Mouse (Mus musculus) intestine, postnatal 0 days (tissue): ENCODE results near the gene Medag. TPM values are rescaled to one million over a fixed set of nuclear protein-coding genes. Genes with fewer than 3 reads are reported as not detected.

Source experiments
- ATAC-seq: fragments of 200-750 bp; cut with Nextera tagmentation; 2 replicates; pipeline ENCODE4 v1.8.0; 2017; ENCODE audit warnings: mild to moderate bottlenecking, moderate TSS enrichment, moderate library complexity
- H3K27ac ChIP-seq: fragments of 300-500 bp; sonication (generic); 2 replicates; pipeline ENCODE4 v1.5.1; 2014; ENCODE audit warnings: mild to moderate bottlenecking, low read depth, low read length, moderate library complexity
- H3K27me3 ChIP-seq: fragments of 300-500 bp; sonication (generic); replicated peaks from 2 replicates; pipeline ENCODE4 v1.6.1; 2014; ENCODE audit warnings: low read length, mixed read lengths; ENCODE audit not compliant: control insufficient read depth, insufficient read depth
- H3K36me3 ChIP-seq: fragments of 300-500 bp; sonication (generic); 2 replicates; pipeline ENCODE4 v1.6.1; 2014; ENCODE audit warnings: mild to moderate bottlenecking, moderate library complexity; ENCODE audit not compliant: control insufficient read depth, insufficient read depth
- H3K4me1 ChIP-seq: fragments of 300-500 bp; sonication (generic); replicated peaks from 2 replicates; pipeline ENCODE4 v1.6.1; 2014; ENCODE audit warnings: antibody characterized with exemption, low read length, mixed read lengths; ENCODE audit not compliant: control insufficient read depth, insufficient read depth
- H3K4me2 ChIP-seq: fragments of 300-500 bp; sonication (generic); replicated peaks from 2 replicates; pipeline ENCODE4 v1.6.1; 2014; ENCODE audit warnings: low read depth, mild to moderate bottlenecking, moderate library complexity
- H3K4me3 ChIP-seq: fragments of 300-500 bp; sonication (generic); 2 replicates; pipeline ENCODE4 v1.5.1; 2014; ENCODE audit warnings: low read depth, low read length
- H3K9ac ChIP-seq: fragments of 300-500 bp; sonication (generic); 2 replicates; pipeline ENCODE4 v1.6.1; 2014; ENCODE audit warnings: mild to moderate bottlenecking, low read depth, low read length
- H3K9me3 ChIP-seq: fragments of 300-500 bp; sonication (generic); 2 replicates; pipeline ENCODE4 v1.6.1; 2016; ENCODE audit warnings: mixed run types; ENCODE audit not compliant: control insufficient read depth
- CTCF ChIP-seq: sonication (generic); IDR thresholded peaks from 2 replicates; pipeline ENCODE4 v1.5.1; 2016; ENCODE audit warnings: low read depth, mild to moderate bottlenecking, control low read depth, antibody characterized with exemption, moderate library complexity
- WGBS: fragments of 180-500 bp; shearing (Covaris S2); extraction: QIAGEN DNeasy Blood & Tissue Kit; methylation state at CpG from one replicate; pipeline ENCODE4 v1.1.7; 2014; 5-methylcytosine and 5-hydroxymethylcytosine counted together
- polyA plus RNA-seq: library from polyadenylated mRNA; unstranded; fragments of >200 nt; fragmentation: Nextera tagmentation; extraction: Ambion mirVana; gene quantifications from 2 replicates; pipeline ENCODE4 v1.2.1, GENCODE M21; 2015

Medag gene
- polyA plus RNA-seq, 1 experiment from 2014 or later: 1.6 TPM

DNA sequence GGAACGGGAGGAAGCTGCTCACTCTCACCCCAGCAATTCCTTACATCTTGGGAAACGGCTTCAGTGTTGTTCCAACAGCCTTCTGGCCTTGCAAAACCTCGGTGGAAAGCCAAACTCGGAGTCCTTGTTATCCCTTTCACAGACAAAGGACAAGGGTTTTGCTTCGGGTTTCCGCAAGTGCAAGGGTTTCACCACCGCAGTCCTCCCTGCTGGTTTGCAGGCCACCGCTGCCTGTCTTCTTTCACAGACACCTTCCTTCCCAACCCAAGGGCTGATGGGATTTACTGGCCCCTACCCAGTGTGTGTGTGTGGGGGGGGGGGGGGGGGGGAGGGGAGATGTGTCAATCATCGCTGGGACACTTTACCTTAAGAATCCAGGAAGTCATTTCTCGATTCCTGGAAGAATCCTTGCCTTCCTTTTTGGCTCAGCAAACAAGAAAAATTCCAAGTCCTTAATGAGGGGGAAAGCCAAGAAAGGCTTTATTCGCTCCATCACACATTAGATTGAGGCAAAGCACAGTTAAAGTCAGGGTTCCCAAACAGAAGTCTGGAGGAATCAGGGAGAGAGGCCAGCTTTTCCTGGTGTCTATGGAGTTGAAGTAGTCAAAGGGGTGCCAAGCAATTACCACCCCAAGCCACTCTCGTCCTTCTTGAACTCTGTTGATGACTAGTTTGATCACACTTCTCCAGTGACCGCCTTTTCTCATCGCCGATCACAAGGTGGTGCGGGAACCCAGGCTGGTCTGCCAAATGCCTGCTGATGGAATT, 63.3 kb downstream of the Medag start:
- H3K4me2 ChIP-seq: no peak overlapping the region

More for the DNA sequence above, 63.3 kb downstream of the Medag start:
- Histone ChIP-seq H3K9me3 (no peaks in the 10 kb centered on the region), H3K9ac (no peak overlapping the region), H3K27ac (no peak overlapping the region), H3K27me3 (no peaks in the 10 kb centered on the region), H3K4me3 (no peak overlapping the region), H3K4me1 (no peaks in the 10 kb centered on the region), H3K36me3 (no peaks in the 10 kb centered on the region)
- TF ChIP-seq CTCF: no peak
- WGBS: 92% methylated on average over 16 of the region's 16 CpGs
- no peak for ATAC-seq

Other genes starting within 250 kb of the Medag start
- gene Uspl1, start 227.4 kb upstream of the Medag start, polyA plus RNA-seq: 16.9 and 17.5 TPM in 2 replicates
- gene Hmgb1, start 227.3 kb upstream of the Medag start, polyA plus RNA-seq: 516 and 565 TPM in 2 replicates
- 4.6 and 4.9 TPM in 2 replicates for gene Alox5ap, start 147.0 kb upstream of the Medag start, polyA plus RNA-seq
- gene Tex26, start 27.9 kb downstream of the Medag start, polyA plus RNA-seq: 0.24 and 0.38 TPM in 2 replicates
- gene Wdr95, start 116.9 kb downstream of the Medag start, polyA plus RNA-seq: not detected in 2 replicates
- gene Hsph1, start 224.6 kb downstream of the Medag start, polyA plus RNA-seq: 9.0 and 10.0 TPM in 2 replicates